Mouse (Mus musculus) G1E-ER4 (cell line): ENCODE results near the gene Zfp966. TPM values are rescaled to one million over a fixed set of nuclear protein-coding genes. Genes with fewer than 3 reads are reported as not detected.
"Not testable (repeated sequence)": the region's sequence is repeated elsewhere in the genome, so short reads cannot be mapped to it uniquely, and the experiment has no call there.

Experiments used
- GATA1 ChIP-seq: IDR thresholded peaks from one replicate; pipeline ENCODE4 v1.8.0; 2012; ENCODE audit warnings: low read length, inconsistent platforms
- polyA plus RNA-seq: library from polyadenylated mRNA; stranded (reverse); fragments of >175 nt; gene quantifications from 2 replicates; pipeline ENCODE4 v1.2.3, GENCODE M21; 2012

Gene Zfp966
- polyA plus RNA-seq = 0.31 TPM in 1 of 2 replicates, not detected in the other

- not testable (repeated sequence) for TF ChIP-seq GATA1
These were observed at the start of gene Zfp966 for GRCm38 (mm10) chr2:175931000-175931399. Gene Zfp966, minus strand, starts transcription at chr2:175931100.

GRCm38 (mm10) chr2:175965031-175965430 lies 34.1 kb upstream of the Zfp966 start, which contains the start of gene Gm2026:
Gene Gm2026, plus strand, starts transcription at chr2:175965331.
- not testable (repeated sequence) for TF ChIP-seq GATA1

GRCm38 (mm10) chr2:175869024-175869423 lies 61.9 kb downstream of the Zfp966 start, which contains the start of gene Gm6710:
Gene Gm6710, plus strand, starts transcription at chr2:175869219.
- TF ChIP-seq GATA1 = not testable (repeated sequence)

Other genes with a start within 250 kb of the Zfp966 start
- gene Zfp969, start 227.5 kb downstream of the Zfp966 start, polyA plus RNA-seq = 0.28 and 0.29 TPM in 2 replicates
- gene Gm2007, start 189.6 kb downstream of the Zfp966 start, polyA plus RNA-seq = not detected in 2 replicates
- gene Gm14288, start 130.0 kb downstream of the Zfp966 start, polyA plus RNA-seq = not detected in 2 replicates
- 0.12 TPM in 1 of 2 replicates, not detected in the other for gene Gm6710, start 61.9 kb downstream of the Zfp966 start, polyA plus RNA-seq
- 0.11 and 0.22 TPM in 2 replicates for gene Gm2026, start 34.2 kb upstream of the Zfp966 start, polyA plus RNA-seq
- gene Gm2004, start 218.7 kb upstream of the Zfp966 start, polyA plus RNA-seq = 0.05 and 0.16 TPM in 2 replicates